Mouse (Mus musculus): Measurements from ENCODE around the gene Tnfrsf25.

GRCm38 (mm10) chr4:152150546-152150945, 34.8 kb downstream of the Tnfrsf25 start:
- no peak for TF ChIP-seq POLR2A (IDR thresholded peaks at IDR 0.05; ENCODE audit: control insufficient read depth, extremely low read depth, insufficient read depth, low read length, poor library complexity)
- no peak for TF ChIP-seq CTCF (IDR thresholded peaks at IDR 0.05; ENCODE audit: borderline replicate concordance, control insufficient read depth, extremely low read depth, insufficient read depth, low read length, poor library complexity)
